Mouse (Mus musculus) bone marrow macrophage, adult 2 months (primary cell): ENCODE measurements around the gene Map6.

Experiments
- CTCF ChIP-seq: IDR thresholded peaks from 2 replicates; pipeline ENCODE4 v1.5.1; 2012; ENCODE audit warnings: low read depth, mild to moderate bottlenecking, low read length, moderate library complexity
- POLR2A ChIP-seq: IDR thresholded peaks from 2 replicates; pipeline ENCODE4 v1.6.1; 2012; ENCODE audit warnings: mild to moderate bottlenecking, low read depth, low read length, borderline replicate concordance

DNA sequence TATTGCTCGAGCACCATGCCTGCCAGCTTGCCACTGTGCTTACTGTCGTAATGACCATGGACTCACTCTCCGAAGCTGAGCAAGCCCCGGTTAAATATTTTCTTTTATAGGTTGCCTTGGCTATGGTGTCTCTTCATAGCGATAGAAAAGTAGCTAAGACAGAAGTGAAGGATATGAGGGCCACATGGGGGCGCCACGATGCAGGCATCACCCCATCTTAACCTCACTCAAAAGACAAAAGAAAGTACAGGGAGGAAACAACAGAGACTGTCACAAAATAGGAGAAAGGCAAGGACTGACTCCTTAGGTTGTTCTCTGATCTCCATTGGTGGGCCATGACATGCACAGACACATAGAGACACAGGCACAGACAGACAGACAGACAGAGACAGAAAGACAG lies 43.0 kb upstream of the Map6 start:
- TF ChIP-seq POLR2A, result no peak
- TF ChIP-seq CTCF, result peak; percentile 52; the same call in 1 of the 2 replicates
